Mouse (Mus musculus) heart, postnatal 0 days (tissue): ENCODE measurements around the gene Cnppd1.

Experiments used
- CTCF ChIP-seq: IDR thresholded peaks from 2 replicates; pipeline ENCODE4 v1.5.1; 2016; ENCODE audit warnings: antibody characterized with exemption, control low read depth, low read depth
- EP300 ChIP-seq: IDR thresholded peaks from 2 replicates; pipeline ENCODE4 v1.6.1; 2016; ENCODE audit warnings: antibody characterized with exemption, low read depth

GRCm38 (mm10) chr1:75180741-75181140 lies 38.2 kb upstream of the Cnppd1 start:
- TF ChIP-seq CTCF: no peak
- no peak for TF ChIP-seq EP300
